Mouse (Mus musculus): ENCODE measurements around the gene Vgll1. TPM values are rescaled to one million over a fixed set of nuclear protein-coding genes. Genes with fewer than 3 reads are reported as not detected.

Vgll1 gene
- polyA plus RNA-seq (2014; fragmentation: Nextera tagmentation; extraction: Ambion mirVana): not detected in 2 replicates

DNA sequence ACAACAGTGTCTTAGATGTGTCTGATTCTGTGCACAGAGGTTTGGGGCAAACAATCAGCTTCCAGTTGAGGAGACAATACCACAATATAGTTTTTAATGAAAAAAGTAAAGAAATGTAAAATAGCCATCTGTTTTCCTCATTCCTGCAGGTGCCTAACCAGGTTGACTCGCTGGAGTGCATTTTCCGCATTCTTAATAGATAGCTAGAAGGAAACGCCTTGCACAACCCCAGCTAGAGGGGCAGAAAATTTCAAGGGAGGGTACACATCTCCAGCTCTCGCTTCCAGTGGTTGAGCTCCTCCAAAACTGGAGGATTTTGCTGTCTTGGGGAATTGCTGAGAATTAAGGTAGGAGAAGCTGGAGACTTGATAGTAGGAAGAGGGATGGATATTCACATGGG is at the start of gene Vgll1:
Gene Vgll1, plus strand, starts transcription at position 301 of the 400 bp plus-strand sequence.
- no peaks in the 10 kb centered on the region for H3K4me1 ChIP-seq (replicated peaks; ENCODE audit: control insufficient read depth, insufficient read depth, low read length)
- 75% methylated on average over 4 of the region's 4 CpGs for WGBS
- H3K27ac ChIP-seq (ENCODE audit: low read depth): no peak within 1 kb of the TSS
- H3K27me3 ChIP-seq (replicated peaks; ENCODE audit: control insufficient read depth, insufficient read depth, low read length): no peaks in the 10 kb centered on the region
- H3K9me3 ChIP-seq (ENCODE audit: control insufficient read depth, low read length): no peaks in the 10 kb centered on the region
- ATAC-seq (replicated peaks; ENCODE audit: low FRiP score, low TSS enrichment, low read depth) (no peak), DNase-seq (ENCODE audit: low spot score) (no peak)
- no peak within 1 kb of the TSS for H3K9ac ChIP-seq (ENCODE audit: low read length)
- H3K4me2 ChIP-seq (ENCODE audit: low read length): no peak within 1 kb of the TSS
- no peaks in the 10 kb centered on the region for H3K36me3 ChIP-seq (ENCODE audit: control insufficient read depth, insufficient read depth, low read length)
- H3K4me3 ChIP-seq (ENCODE audit: low read depth, low read length): no peak within 1 kb of the TSS

DNA sequence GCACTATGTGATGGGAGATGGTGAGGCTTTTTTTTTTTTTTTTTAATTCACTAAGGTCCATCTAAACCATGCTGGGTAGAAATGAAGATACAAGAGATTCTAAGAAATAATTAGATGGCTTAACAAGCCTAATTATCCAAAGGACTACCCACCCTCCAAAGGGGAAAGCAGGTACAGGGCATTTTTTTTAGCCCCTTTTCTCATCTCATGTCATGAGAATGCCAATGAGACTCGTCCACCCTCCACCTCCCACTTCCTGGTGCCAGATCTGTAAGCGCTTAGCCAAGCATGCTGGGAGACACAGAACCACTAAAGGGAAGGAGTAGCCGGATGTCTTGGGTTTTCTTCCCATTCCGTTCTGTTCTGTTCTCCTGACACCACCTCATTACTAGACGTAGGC is 45.1 kb upstream of the Vgll1 start, which contains the start of gene Brs3:
Gene Brs3, plus strand, starts transcription at position 301 of the 400 bp plus-strand sequence.
- no peaks in the 10 kb centered on the region for H3K27me3 ChIP-seq (replicated peaks; ENCODE audit: control insufficient read depth, insufficient read depth, low read length)
- no peak within 1 kb of the TSS for H3K27ac ChIP-seq (ENCODE audit: low read depth)
- 92% methylated on average over 5 of the region's 5 CpGs for WGBS
- H3K4me2 ChIP-seq (ENCODE audit: low read length): no peak within 1 kb of the TSS
- no peak within 1 kb of the TSS for H3K9ac ChIP-seq (ENCODE audit: low read length)
- ATAC-seq (replicated peaks; ENCODE audit: low FRiP score, low TSS enrichment, low read depth): no peak
- DNase-seq (ENCODE audit: low spot score): no peak
- H3K36me3 ChIP-seq (ENCODE audit: control insufficient read depth, insufficient read depth, low read length): no peaks in the 10 kb centered on the region
- H3K4me1 ChIP-seq (replicated peaks; ENCODE audit: control insufficient read depth, insufficient read depth, low read length): no peaks in the 10 kb centered on the region
- H3K9me3 ChIP-seq (ENCODE audit: control insufficient read depth, low read length): no peaks in the 10 kb centered on the region
- H3K4me3 ChIP-seq (ENCODE audit: low read depth, low read length): no peak within 1 kb of the TSS

DNA sequence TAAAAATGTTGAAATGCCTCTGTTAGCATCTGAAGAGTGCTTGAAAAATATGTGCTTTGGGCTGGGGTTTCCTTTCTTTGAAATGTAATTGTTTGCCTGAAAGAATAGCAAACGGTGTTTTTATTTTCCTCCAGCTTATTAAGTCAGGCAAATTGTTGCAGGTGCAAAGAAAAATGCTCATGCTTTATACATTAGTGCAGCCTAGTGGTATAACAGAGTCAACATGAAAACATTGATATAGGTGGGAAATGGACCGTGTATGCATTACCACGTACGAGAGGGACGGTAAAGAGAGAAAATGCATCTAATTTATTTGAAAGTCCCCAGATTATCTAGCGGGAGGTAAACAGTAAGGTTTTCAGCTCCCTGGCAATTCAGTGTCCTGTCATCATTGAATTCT is 44.0 kb upstream of the Vgll1 start:
- no peaks in the 10 kb centered on the region for H3K27me3 ChIP-seq (replicated peaks; ENCODE audit: control insufficient read depth, insufficient read depth, low read length)
- H3K9me3 ChIP-seq (ENCODE audit: control insufficient read depth, low read length): no peaks in the 10 kb centered on the region
- no peak for DNase-seq (ENCODE audit: low spot score)
- WGBS: 77% methylated on average over 6 of the region's 6 CpGs
- no peak for ATAC-seq (replicated peaks; ENCODE audit: low FRiP score, low TSS enrichment, low read depth)
- no peak overlapping the region for H3K27ac ChIP-seq (ENCODE audit: low read depth)
- no peak overlapping the region for H3K9ac ChIP-seq (ENCODE audit: low read length)
- no peak overlapping the region for H3K4me3 ChIP-seq (ENCODE audit: low read depth, low read length)
- no peaks in the 10 kb centered on the region for H3K4me1 ChIP-seq (replicated peaks; ENCODE audit: control insufficient read depth, insufficient read depth, low read length)
- no peaks in the 10 kb centered on the region for H3K36me3 ChIP-seq (ENCODE audit: control insufficient read depth, insufficient read depth, low read length)
- H3K4me2 ChIP-seq (ENCODE audit: low read length): no peak overlapping the region

DNA sequence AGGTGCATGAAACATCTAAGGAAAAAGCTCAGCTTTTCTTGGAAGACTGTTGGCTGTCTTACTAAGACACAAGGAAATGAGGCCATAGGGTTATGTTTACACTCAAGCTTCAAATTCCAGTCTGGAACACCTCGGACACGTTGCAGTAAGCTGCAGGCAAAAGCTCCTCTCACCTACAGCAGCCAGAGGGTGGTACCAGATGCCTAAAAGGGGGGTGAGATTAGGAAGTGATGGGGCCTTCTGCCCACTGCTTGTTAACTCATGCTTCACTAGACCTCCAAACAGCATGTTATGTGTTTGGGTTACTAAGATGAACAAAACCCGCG is 35.1 kb upstream of the Vgll1 start:
- peak; percentile 70 for ATAC-seq (replicated peaks; ENCODE audit: low FRiP score, low TSS enrichment, low read depth)
- H3K36me3 ChIP-seq (ENCODE audit: control insufficient read depth, insufficient read depth, low read length): peaks cover 16% of the 10 kb centered on the region; the same call in 1 of the 2 replicates
- no peaks in the 10 kb centered on the region; the same call in 1 of the 2 replicates for H3K4me1 ChIP-seq (replicated peaks; ENCODE audit: control insufficient read depth, insufficient read depth, low read length)
- peak overlapping the region; percentile 65; the same call in 1 of the 2 replicates for H3K9ac ChIP-seq (ENCODE audit: low read length)
- peak overlapping the region; percentile 96 for H3K27ac ChIP-seq (ENCODE audit: low read depth)
- no peaks in the 10 kb centered on the region for H3K9me3 ChIP-seq (ENCODE audit: control insufficient read depth, low read length)
- no peak for DNase-seq (ENCODE audit: low spot score)
- H3K27me3 ChIP-seq (replicated peaks; ENCODE audit: control insufficient read depth, insufficient read depth, low read length): no peaks in the 10 kb centered on the region
- peak overlapping the region; percentile 56 for H3K4me3 ChIP-seq (ENCODE audit: low read depth, low read length)
- H3K4me2 ChIP-seq (ENCODE audit: low read length): peak overlapping the region; percentile 46
- WGBS: 19% methylated on average over 4 of the region's 4 CpGs

DNA sequence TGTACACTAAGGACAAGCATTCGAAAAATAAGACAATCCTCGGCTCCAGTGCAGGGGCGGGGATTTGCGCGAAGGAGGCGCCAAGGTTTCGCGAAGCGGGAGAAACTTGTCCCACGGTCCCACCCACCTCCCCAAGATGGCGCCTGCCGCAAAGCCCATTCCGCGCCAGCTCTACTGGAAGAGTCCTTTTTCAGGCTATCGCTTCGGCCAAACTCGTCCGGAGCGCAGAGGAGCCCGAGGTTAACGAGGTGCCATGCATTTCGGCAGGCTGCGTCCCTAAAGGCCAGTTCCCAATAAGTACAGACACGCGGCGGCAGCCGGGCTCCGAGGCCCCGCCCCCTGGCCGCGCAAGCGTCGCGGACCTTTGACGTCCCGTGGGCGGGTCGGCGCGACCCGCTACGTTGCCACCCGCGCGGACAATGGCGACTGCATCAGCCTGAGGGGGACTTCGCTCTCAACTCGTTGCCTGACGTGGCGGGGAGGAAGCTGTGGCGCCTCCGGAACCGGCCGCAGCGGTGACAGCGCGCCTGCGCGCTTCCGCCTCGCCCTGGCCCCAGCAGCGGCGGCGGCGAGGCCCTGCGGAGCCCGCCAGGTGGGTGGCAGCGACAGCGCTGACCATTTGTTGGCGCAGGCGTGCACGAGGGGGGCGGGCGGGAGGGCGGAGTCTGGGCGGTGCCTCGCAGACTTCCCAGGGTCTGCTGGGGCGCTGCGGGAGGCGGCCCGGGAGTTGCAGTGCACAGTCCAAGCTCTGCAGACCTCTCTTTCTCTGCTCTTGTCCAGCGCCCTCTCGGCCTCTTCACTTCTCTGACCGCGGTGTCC is 34.5 kb upstream of the Vgll1 start, which contains the start of gene Htatsf1:
Gene Htatsf1, plus strand, starts transcription at position 410 of the 819 bp plus-strand sequence.
- H3K27ac ChIP-seq (ENCODE audit: low read depth): peak within 1 kb of the TSS; percentile 96
- peak within 1 kb of the TSS; percentile 56 for H3K4me3 ChIP-seq (ENCODE audit: low read depth, low read length)
- ATAC-seq (replicated peaks; ENCODE audit: low FRiP score, low TSS enrichment, low read depth) (peak; percentile 96), DNase-seq (ENCODE audit: low spot score) (peak; percentile 89)
- H3K9ac ChIP-seq (ENCODE audit: low read length): peak within 1 kb of the TSS; percentile 65
- no peaks in the 10 kb centered on the region; the same call in 1 of the 2 replicates for H3K4me1 ChIP-seq (replicated peaks; ENCODE audit: control insufficient read depth, insufficient read depth, low read length)
- peak within 1 kb of the TSS; percentile 50 for H3K4me2 ChIP-seq (ENCODE audit: low read length)
- no peaks in the 10 kb centered on the region for H3K9me3 ChIP-seq (ENCODE audit: control insufficient read depth, low read length)
- 14% methylated on average over 78 of the region's 85 CpGs for WGBS
- H3K27me3 ChIP-seq (replicated peaks; ENCODE audit: control insufficient read depth, insufficient read depth, low read length): no peaks in the 10 kb centered on the region
- H3K36me3 ChIP-seq (ENCODE audit: control insufficient read depth, insufficient read depth, low read length): peaks cover 20% of the 10 kb centered on the region; the same call in 1 of the 2 replicates

DNA sequence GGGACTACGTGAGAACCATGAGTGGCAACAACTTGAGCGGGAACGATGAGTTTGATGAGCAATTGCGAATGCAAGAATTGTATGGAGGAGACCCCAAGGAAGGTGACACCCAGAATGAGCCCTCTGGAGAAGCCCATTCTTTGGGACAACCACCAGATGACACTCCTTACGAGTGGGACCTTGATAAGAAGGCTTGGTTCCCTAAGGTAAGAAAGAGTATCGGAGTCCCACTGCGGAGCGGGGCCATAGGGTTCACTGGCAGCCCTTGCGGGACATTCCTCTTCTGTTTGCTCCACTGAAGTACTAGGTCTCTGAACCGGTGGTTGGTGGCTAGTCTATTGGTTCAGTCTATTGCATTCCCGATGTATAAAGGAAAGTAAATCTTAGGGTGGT is 33.9 kb upstream of the Vgll1 start:
- no peaks in the 10 kb centered on the region for H3K27me3 ChIP-seq (replicated peaks; ENCODE audit: control insufficient read depth, insufficient read depth, low read length)
- peak overlapping the region; percentile 65 for H3K9ac ChIP-seq (ENCODE audit: low read length)
- ATAC-seq (replicated peaks; ENCODE audit: low FRiP score, low TSS enrichment, low read depth) (0 out of 2 replicates have a peak, but pooled peaks have one; percentile 4), DNase-seq (ENCODE audit: low spot score) (no peak)
- peak overlapping the region; percentile 56 for H3K4me3 ChIP-seq (ENCODE audit: low read depth, low read length)
- no peak overlapping the region for H3K27ac ChIP-seq (ENCODE audit: low read depth)
- no peaks in the 10 kb centered on the region for H3K9me3 ChIP-seq (ENCODE audit: control insufficient read depth, low read length)
- 29% methylated on average over 11 of the region's 11 CpGs for WGBS
- H3K4me2 ChIP-seq (ENCODE audit: low read length): peak overlapping the region; percentile 50
- H3K36me3 ChIP-seq (ENCODE audit: control insufficient read depth, insufficient read depth, low read length): peaks cover 21% of the 10 kb centered on the region; the same call in 1 of the 2 replicates
- H3K4me1 ChIP-seq (replicated peaks; ENCODE audit: control insufficient read depth, insufficient read depth, low read length): no peaks in the 10 kb centered on the region; the same call in 1 of the 2 replicates

DNA sequence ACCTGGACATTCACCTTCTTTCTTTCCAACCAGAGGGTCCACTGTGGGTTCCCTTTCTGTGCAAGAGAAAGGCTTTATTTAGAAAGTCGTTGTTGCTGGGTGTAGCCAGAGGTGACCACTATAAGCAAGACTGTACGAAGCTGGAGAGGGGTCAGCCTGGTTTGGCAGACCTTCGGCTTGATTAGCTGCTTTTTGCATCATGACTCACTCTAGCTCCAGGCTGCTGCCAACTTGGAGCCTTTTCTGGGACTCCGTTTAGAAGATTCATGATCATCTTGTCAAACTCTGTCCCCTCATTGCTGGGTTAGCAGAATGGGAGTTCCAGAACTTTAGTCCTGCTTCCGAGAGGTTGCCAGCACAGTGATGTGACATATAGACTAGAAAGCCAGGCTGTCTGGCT is 6.4 kb upstream of the Vgll1 start:
- Histone ChIP-seq H3K27me3 (replicated peaks; ENCODE audit: control insufficient read depth, insufficient read depth, low read length) (no peaks in the 10 kb centered on the region), H3K36me3 (ENCODE audit: control insufficient read depth, insufficient read depth, low read length) (no peaks in the 10 kb centered on the region), H3K9me3 (ENCODE audit: control insufficient read depth, low read length) (no peaks in the 10 kb centered on the region), H3K9ac (ENCODE audit: low read length) (no peak overlapping the region), H3K4me1 (replicated peaks; ENCODE audit: control insufficient read depth, insufficient read depth, low read length) (no peaks in the 10 kb centered on the region), H3K4me3 (ENCODE audit: low read depth, low read length) (no peak overlapping the region), H3K4me2 (ENCODE audit: low read length) (no peak overlapping the region), H3K27ac (ENCODE audit: low read depth) (no peak overlapping the region)
- DNase-seq (ENCODE audit: low spot score) (no peak), ATAC-seq (replicated peaks; ENCODE audit: low FRiP score, low TSS enrichment, low read depth) (no peak)
- 76% methylated on average over 5 of the region's 5 CpGs for WGBS

DNA sequence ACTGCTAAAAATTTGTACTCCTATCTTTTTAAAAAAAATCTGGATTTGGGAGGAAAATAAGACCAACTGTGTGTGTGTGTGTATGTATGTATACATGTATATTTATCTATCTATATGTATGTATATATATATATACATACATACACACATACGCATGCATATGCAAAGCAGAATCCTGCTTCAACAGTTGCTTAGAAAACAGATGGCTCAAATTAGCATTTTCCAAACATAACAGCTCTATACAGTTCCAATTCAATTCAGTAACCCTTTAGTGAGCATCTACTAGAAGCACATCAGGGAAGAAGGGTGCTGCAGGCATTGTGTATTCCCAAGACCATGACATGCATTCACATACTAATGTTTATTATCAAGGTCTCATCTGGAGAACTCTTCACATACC is 15.5 kb downstream of the Vgll1 start:
- Histone ChIP-seq H3K9ac (ENCODE audit: low read length) (no peak overlapping the region), H3K4me1 (replicated peaks; ENCODE audit: control insufficient read depth, insufficient read depth, low read length) (no peaks in the 10 kb centered on the region), H3K27ac (ENCODE audit: low read depth) (no peak overlapping the region), H3K27me3 (replicated peaks; ENCODE audit: control insufficient read depth, insufficient read depth, low read length) (no peaks in the 10 kb centered on the region), H3K9me3 (ENCODE audit: control insufficient read depth, low read length) (no peaks in the 10 kb centered on the region), H3K4me3 (ENCODE audit: low read depth, low read length) (no peak overlapping the region), H3K4me2 (ENCODE audit: low read length) (no peak overlapping the region), H3K36me3 (ENCODE audit: control insufficient read depth, insufficient read depth, low read length) (no peaks in the 10 kb centered on the region)
- ATAC-seq (replicated peaks; ENCODE audit: low FRiP score, low TSS enrichment, low read depth): no peak
- 92% methylated on average over 1 of the region's 1 CpGs for WGBS
- DNase-seq (ENCODE audit: low spot score): no peak

DNA sequence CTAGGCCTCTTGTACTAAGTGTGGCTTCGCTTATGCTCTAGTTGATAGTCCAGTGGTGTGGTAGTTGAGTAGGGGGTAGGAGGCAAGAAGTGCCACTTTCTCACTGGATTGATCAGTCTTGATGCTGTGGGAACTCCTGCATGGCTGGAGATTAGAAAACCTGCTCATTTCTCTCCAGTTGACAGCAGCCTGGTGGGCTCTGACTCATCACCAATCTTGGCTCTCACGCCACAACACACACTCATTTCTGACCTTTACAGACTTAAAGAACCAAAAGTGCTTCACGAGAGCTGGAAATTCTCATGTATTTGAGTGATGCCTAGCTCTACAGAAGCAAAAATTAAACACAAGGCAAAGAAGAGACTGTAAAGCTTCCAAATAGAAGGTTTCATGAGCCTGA is 19.1 kb downstream of the Vgll1 start:
- Histone ChIP-seq H3K36me3 (ENCODE audit: control insufficient read depth, insufficient read depth, low read length) (no peaks in the 10 kb centered on the region), H3K27ac (ENCODE audit: low read depth) (no peak overlapping the region), H3K27me3 (replicated peaks; ENCODE audit: control insufficient read depth, insufficient read depth, low read length) (no peaks in the 10 kb centered on the region), H3K4me1 (replicated peaks; ENCODE audit: control insufficient read depth, insufficient read depth, low read length) (no peaks in the 10 kb centered on the region), H3K9me3 (ENCODE audit: control insufficient read depth, low read length) (no peaks in the 10 kb centered on the region), H3K9ac (ENCODE audit: low read length) (no peak overlapping the region), H3K4me3 (ENCODE audit: low read depth, low read length) (no peak overlapping the region), H3K4me2 (ENCODE audit: low read length) (no peak overlapping the region)
- WGBS: 84% methylated on average over 3 of the region's 3 CpGs
- no peak for ATAC-seq (replicated peaks; ENCODE audit: low FRiP score, low TSS enrichment, low read depth)
- DNase-seq (ENCODE audit: low spot score): no peak

Measured in intestine, embryonic 14.5 days (tissue).